Mouse (Mus musculus) megakaryocyte, embryonic 14.5 days (primary cell): Measurements from ENCODE around the gene Rnf43.

Source experiments
- FLI1 ChIP-seq: IDR thresholded peaks from 2 replicates; pipeline ENCODE4 v1.6.1; 2012; ENCODE audit warnings: low read length, inconsistent platforms, mixed read lengths
- GATA1 ChIP-seq: IDR thresholded peaks from 3 replicates; pipeline ENCODE4 v1.6.1; 2012; ENCODE audit warnings: mixed read lengths, low read length, inconsistent platforms, borderline replicate concordance

DNA sequence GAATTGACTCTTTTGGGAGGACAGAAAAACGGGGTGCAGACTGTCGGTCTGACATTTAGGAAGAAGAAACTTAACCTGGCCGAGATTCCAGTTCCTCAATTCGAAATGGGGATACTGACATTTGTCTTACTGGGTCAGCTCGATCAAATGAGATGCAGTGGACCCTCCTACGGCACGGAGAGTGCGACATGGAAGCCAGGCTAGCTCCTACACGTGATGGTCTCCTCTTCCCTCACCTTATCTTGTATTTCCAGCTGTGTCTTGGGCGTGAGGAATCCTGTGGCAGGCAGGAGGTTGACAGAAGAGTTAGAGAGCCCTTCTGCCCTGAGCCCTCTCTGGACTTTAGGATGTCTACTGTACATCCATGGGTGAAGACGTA is 87.5 kb downstream of the Rnf43 start:
- TF ChIP-seq GATA1 = peak; percentile 30; the same call in 1 of the 3 replicates
- TF ChIP-seq FLI1 = no peak
